Mouse (Mus musculus) adrenal gland, postnatal 36 days (tissue): Measurements from ENCODE around the gene Atp6v0d1. TPM values are rescaled to one million over a fixed set of nuclear protein-coding genes. Genes with fewer than 3 reads are reported as not detected.
A peak's percentile ranks its signal among the peaks of the same experiment; 100 is the strongest.
"Not testable (repeated sequence)": the region's sequence is repeated elsewhere in the genome, so short reads cannot be mapped to it uniquely, and the experiment has no call there.

ENCODE experiments used
- DNase-seq, 2 experiments: peaks; one replicate each; pipeline ENCODE4 v3.0.0; 2021; ENCODE audit warnings: mixed read lengths in 1 of 2
- total RNA-seq, 2 experiments: library from RNA; stranded (reverse); gene quantifications; 2 replicates each; pipeline ENCODE4 v1.2.3; 2021

Atp6v0d1 gene
- total RNA-seq, 2 experiments from 2014 or later: 115 to 120 TPM

DNA sequence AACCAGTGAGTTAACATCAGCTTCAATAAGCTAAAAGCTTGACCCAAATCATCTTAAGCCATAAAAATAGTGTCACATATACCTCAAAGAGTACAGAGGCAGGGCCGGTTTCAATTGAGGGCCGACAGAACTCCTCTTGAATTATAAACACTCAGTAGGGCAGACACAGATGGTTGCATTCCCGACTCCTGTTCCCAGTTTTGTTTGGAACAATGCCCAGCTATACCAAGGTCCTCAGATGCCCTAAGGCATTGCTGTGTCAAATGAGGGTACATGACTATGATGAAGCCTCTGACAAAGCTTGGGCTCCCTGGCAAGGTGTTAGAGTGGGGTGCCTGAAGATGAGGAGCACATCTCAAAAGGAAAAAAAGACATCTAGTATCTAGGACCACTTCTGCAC lies 9.7 kb upstream of the Atp6v0d1 start:
- DNase-seq: no peak

DNA sequence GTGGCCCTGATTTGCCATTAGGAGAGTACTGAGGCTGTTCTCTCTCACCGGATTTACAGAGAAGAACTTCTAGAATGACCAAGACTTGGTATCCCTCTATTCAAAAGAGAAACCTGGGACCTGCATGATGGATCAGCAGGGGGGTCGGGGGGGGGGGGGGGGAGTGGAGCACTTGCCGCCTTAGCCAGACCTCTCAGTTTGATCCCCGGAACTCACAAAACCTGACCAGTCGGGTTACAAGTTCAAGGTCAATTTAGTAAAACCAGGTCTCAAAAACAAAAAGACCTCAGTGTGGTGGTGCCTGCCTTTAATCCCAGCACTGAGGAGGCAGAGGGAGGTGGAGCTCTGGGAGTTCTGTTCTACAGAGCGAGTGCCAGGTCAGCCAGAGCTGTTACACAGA lies 8.9 kb upstream of the Atp6v0d1 start:
- no peak for DNase-seq

- DNase-seq: peak; percentile 54 to 65
Observed at GRCm38 (mm10) chr8:105573427-105573826, 7.6 kb upstream of the Atp6v0d1 start.

DNA sequence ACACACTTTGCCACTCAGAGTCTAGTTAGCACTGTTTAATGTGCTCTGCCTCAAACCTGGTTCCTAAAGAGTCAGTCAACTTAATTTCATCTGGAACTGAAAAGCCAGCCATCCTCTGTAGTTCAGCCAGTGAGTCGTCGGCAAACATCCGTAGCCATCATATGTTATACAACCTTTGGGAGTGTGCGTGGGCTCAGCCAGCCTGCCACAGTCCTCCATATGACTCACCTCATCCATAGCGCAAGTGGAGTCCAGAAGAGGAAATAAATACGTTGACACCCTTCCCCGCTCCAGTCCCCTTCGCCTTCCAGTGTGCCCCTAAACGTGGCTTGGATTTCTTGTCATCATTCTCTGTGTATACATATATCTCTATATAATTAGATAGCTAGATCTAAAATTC lies 6.0 kb upstream of the Atp6v0d1 start:
- no peak for DNase-seq

GRCm38 (mm10) chr8:105566703-105567595 lies 1.1 kb upstream of the Atp6v0d1 start:
- DNase-seq: peak; percentile 19 to 21

GRCm38 (mm10) chr8:105565401-105565881 lies 406 bp downstream of the Atp6v0d1 start:
- peak in 1 of 2 experiments; percentile 40 for DNase-seq

- not testable (repeated sequence) for DNase-seq
Observed at GRCm38 (mm10) chr8:105564573-105565229, 1.1 kb downstream of the Atp6v0d1 start.

- no peak for DNase-seq
Observed at GRCm38 (mm10) chr8:105563871-105564270, 2.0 kb downstream of the Atp6v0d1 start.

- DNase-seq: no peak
Observed at GRCm38 (mm10) chr8:105562863-105563262, 3.0 kb downstream of the Atp6v0d1 start.

GRCm38 (mm10) chr8:105555230-105555629 lies 10.6 kb downstream of the Atp6v0d1 start:
- no peak for DNase-seq

GRCm38 (mm10) chr8:105554087-105554486 lies 11.8 kb downstream of the Atp6v0d1 start:
- peak; percentile 59 to 75 for DNase-seq

- DNase-seq: no peak
Observed at GRCm38 (mm10) chr8:105552824-105553223, 13.0 kb downstream of the Atp6v0d1 start.

DNA sequence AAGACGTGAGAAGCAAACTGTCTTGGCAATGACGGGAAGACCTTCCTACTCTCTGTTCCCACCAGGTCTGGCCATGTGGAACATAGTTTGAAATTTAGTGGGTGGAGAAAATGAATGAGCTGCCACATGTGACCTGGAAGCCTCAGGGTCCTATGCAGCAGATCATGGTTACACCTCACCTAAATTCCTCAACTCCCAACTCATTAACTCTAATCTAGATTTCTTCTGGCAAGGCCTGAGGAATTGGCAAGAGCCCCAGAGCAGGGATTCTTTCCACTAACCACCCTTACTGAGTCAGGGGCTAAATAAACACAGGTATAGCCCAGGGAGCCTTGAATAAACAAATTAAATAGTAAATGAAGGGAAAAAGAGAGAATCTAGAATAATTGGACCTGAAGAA lies 13.8 kb downstream of the Atp6v0d1 start:
- DNase-seq: no peak

DNA sequence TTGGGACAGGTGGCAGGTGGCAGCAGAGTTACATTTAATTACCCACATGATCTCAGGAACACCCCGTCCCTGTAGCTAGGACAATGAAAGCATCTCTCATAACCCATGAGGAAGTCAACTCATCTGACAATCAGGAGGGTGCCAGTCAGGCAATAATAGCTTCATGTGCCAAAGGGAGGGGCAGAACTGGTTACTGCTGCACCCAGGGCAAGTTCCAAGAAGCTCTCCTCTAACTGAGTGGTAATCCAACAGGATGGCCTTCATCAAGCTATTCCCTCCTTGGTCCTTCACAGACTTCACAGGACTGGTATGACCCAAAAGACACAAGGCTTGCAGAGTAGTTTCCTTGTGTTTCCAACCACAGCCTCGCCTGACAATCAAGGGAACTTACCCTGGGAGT lies 15.8 kb downstream of the Atp6v0d1 start:
- DNase-seq: no peak

DNA sequence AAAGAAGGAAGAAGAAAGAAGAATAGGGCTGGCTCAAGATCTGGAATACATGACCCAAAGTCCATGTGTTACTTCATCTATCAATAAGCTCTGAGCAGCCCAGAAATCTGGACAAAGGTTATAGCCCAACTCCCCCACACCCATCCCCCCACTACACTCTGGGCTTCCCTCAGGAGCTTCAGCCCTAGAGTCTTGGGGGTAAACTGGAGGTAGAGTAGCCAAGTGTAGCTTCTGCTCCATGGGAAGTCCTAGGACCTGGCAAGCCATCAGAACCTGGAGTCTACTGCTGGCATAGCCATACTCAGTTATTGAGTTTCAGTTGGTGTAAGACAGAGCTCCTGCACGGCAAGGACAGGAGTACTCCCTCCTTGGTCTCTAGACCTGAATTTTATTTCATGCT lies 16.3 kb downstream of the Atp6v0d1 start:
- peak in 1 of 2 experiments; percentile 16 for DNase-seq

DNA sequence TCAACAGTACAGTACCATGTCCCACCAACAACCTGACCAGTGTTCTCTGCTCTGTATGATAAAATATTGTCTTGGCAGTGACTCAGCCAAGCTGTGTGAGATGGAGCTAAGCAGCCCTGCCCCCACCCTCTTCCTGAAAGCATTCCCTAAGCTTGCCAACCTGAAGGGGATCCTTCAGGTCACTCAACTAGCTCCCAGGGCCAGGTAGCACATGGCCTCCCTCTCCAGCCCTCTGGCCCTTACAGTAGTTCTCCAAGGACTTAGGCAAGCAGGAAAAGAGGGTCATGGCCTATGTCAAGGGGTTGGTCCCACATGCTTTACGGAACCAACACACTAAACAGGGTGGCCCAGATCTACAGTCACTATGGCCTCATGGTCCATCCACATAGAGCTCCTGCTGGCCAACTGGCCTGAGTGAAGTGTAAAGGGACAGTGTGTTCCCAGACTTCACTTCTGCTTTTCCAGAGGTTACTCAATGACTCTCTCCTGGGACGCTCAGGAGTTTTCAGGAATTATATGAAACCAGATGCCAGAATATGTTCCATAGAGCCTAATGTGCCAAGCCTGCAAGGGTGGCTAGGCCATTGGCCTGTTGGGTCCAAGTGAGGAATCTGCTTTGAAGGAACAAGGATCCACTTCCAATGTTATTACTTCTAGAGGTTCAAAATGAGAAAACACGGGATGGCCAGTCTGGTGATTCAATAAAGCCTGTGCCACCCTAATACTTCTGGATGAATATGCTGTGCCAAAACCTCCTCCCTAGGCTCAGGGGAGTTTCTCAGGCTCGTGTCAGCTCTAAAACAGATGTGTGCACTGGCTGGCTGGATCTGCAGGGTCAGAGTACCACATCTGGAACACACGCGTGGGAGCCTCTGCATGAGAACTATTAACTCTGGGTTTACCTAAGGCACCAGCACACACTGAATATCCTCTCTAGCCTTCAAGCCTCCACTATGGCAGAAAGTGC lies 19.2 kb downstream of the Atp6v0d1 start:
- DNase-seq: peak in 1 of 2 experiments; percentile 39

- no peak for DNase-seq
Observed at GRCm38 (mm10) chr8:105545249-105545648, 20.6 kb downstream of the Atp6v0d1 start.

DNA sequence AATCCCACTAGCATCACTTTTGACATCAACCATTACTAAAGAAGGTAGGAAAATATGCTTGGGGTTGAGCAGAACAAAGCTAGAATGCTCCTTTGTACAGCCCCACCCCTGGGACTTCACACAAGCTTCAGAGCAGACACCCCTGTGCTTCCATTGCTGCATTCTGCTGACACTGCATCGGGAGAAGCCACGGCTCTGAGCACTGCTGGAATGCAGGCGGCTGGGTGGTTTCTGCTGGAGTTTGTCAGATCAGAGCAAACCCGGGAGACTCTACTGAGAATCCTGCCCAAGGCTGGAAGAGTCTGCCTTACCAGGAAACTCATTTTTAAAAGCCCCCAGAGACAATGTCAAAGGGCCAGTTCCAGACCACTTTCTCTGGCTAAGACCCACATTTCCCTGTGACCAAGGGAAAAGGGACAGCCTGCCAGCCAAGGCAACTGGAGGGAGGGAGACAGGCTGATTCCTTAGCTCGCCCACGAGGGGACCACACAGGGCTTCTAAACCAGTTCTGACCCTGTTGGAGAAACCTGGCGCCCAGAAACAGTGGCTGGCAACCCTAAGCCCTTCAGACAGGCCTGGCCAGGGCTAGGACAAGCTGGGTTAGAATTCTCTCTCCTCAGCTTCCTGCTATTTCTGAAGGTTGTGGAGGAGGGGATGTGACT lies 21.2 kb downstream of the Atp6v0d1 start:
- DNase-seq: no peak

DNA sequence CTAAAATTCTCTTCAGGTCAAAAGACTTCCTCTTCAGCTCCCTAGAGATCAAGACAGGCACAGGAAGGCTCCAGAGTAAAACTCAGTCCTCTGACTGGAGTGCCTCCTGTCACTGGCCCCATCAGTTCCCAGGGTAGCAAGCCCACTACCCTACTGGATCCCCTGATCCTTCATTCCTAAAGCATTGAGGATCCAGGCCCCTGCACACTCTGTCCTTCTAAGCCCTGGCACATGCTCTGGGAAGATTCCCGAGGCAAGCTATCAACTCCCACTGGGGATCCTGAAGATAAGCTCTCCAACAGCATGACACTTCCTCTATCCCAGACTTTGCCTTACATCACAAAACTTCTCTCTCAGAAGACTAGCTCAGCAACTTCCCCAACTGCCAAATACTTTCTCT lies 22.1 kb downstream of the Atp6v0d1 start:
- no peak for DNase-seq

DNA sequence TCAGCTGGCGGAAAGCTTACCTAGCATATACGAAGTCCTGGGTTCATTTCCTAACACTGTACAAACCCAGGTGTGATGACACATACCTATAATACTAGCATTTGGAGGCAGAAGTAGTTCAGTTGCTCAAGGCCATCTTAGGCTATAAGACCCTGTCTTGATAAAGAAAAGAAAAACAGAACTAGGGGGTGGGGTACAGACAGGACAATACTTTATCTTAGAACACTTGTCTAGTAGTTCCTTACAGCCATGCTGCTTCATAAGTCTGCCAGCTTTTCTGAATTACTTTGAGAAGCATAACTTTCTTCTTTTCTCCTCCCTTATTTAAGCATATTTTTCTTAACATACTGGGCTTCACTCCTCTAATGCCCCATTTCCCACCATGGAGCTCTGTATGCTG lies 23.0 kb downstream of the Atp6v0d1 start:
- no peak for DNase-seq

- DNase-seq: no peak
Observed at GRCm38 (mm10) chr8:105542032-105542656, 23.7 kb downstream of the Atp6v0d1 start.
